Mouse (Mus musculus) kidney, adult 10 weeks (tissue): ENCODE measurements around the gene Klhl31. TPM values are rescaled to one million over a fixed set of nuclear protein-coding genes. Genes with fewer than 3 reads are reported as not detected.

Source experiments
- polyA plus RNA-seq: library from polyadenylated mRNA; stranded (reverse); fragments of 350-450 nt; fragmentation: Illumina TruSeq; extraction: RNeasy Lipid Tissue Mini Kit (QIAGEN cat#74804); gene quantifications from one replicate; pipeline ENCODE4 v1.2.3, GENCODE M21; 2014; ENCODE audit warnings: low read depth, low replicate concordance

The Klhl31 gene
- 0.08 TPM for polyA plus RNA-seq

DNA sequence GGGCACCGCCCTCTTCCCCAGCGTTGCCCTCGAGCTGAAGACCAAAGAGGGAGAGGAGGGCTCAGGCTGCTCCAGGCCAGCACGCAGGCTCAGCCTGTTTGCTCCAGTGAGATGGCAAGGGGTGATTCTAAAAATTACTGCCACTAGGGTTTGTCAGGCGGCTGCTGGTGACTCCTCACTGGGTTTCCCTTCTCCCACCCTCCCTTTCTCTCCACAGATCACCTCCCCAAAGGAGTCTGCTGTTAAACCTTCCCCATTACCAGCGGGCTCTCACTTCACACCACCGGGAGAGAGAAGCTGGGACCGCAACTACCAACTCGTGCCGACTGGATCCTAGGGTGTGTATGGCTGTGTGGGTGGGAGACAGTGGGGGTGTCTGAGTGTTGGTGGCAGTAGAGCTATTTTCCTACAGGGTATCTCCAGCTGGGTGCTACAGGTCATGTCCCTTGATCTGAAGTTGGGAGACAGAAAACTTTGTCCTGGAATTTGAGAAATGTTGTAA is at the start of gene Klhl31:
TSS of gene Klhl31 (plus strand) at position 51 of the 502 bp plus-strand sequence.

Other genes with a start within 250 kb of the Klhl31 start
- 36.2 TPM for gene Lrrc1, start 91.6 kb upstream of the Klhl31 start, polyA plus RNA-seq
- 367 TPM for gene Gclc, start 118.0 kb downstream of the Klhl31 start, polyA plus RNA-seq